Mouse (Mus musculus) cerebral cortex, adult 2 months (tissue): ENCODE data around the gene Golim4.

Source experiments
- WGBS: fragments of 180-500 bp; shearing (Covaris S2); methylation state at CpG from one replicate; pipeline ENCODE4 v1.1.7; 2018; 5-methylcytosine and 5-hydroxymethylcytosine counted together

Gene Golim4

DNA sequence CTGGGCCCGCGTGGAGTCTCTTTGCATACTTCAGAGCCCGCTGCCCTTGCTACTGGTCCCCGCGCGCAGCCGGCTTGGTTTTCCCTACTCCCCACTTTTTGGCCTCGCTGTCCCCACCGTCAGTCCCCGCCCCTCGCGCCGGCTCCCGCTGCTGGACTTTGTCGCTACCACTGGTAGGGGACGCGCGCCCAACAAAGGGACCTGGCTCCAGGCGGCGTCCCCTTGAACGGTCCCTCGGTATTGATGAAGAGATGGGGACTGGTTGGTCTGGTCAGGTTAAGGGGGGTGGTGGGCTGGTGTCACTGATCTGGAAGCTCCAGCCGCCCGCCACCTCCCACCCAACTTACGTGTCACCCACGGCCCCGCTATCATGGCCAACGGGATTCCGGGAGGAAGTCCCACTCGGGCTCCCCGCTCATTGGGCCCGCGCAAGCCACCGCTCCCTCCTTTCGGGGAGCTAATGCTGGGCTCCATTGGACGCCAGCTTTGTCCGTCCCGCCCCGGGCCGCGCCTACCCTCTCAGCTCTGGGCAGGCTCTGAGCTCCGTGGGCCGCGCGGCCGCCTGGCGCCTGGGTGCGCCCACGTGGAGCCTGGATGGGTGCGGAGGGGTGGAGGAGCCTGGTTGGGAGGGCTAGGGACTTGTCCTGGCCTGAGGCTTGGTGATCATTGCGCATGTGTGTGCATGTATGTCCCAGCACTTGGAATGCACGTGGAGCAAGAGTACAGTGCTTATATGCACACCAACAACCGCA, at the start of gene Golim4:
TSS of gene Golim4 (minus strand) at position 399 of the 752 bp plus-strand sequence.
- WGBS: under 1% methylated on average over 53 of the region's 53 CpGs

DNA sequence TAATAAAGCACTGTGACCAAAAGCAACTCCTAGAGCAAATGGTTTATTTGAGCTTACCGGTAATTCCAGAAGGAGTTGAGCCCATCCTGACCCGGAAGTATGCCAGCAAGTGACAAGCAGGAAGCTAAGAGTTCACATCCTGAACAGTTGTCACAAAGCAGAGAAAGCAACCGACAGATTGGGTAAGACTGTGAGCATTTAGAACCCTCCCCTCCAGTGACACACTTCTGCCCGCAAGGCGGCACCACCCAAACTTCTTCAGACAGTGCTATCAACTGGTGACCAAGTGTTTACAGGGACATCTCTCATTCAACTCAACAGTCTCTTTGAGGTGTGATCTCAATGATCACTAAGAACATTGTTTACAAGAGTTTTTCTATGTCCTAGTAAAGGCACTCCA, 48.9 kb upstream of the Golim4 start:
- WGBS: 80% methylated on average over 5 of the region's 5 CpGs

DNA sequence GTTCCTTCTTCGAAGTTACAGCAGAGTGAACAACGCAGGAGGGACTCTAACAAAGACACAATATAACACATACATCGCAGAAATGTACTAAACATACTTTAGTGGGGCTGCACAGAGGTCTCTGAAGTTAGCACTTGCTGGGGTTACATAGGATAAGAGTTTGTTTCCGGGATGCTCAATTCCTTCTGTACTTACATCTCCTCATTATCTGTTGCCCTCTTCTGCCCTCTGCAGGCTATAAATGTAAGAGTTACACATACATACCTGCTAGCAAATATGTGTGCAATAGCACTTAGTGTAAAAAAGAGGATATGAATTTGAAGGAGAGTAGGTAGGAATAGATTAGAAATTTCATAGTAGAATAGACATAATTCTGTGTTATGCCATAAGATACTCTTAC, 44.4 kb upstream of the Golim4 start:
- WGBS: 36% methylated on average over 4 of the region's 4 CpGs

DNA sequence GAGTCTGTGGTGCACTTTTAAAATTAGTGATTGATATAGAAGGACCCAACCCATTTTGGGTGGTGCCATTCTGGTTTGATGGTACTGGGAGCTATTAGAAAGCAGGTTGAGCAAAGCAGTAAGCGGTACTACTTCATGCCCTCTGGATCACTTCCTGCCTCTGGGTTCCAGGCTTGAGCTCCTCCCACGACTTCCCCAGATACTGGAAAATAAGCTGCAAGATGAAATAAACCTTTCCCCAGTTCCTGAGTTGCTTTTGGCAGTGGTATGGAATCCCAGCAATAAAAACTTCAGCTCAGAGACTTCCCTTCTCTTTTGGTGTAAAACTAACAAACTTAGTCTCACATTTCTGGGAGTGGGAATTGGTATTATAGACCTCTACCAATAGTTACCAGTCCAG, 43.7 kb upstream of the Golim4 start:
- WGBS: 65% methylated on average over 2 of the region's 2 CpGs

DNA sequence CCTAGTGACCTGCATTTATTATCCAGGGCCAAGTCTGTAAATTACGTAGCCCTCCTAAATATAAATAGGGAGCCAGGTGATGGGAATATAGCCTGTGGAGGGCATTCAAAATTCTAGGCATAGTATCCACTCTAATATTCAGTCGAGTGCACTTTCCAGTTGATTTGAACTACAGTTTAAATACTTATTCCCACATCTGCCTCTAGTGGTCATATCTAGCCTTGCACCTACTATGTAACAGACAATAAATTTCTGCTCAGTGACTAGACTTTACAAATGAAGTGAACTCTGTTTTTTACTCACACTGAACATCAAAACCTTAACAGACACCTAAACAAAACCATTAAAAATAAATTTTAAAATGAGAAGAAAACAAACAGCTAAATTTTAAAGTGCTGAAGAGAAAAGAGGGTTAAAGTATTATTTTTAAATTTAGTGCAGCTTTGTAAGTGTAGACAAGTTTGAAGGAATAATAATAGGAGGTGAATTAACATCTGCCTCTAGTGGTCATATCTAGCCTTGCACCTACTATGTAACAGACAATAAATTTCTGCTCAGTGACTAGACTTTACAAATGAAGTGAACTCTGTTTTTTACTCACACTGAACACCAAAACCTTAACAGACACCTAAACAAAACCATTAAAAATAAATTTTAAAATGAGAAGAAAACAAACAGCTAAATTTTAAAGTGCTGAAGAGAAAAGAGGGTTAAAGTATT, 24.4 kb upstream of the Golim4 start:
- WGBS: 71% methylated on average over 2 of the region's 2 CpGs

DNA sequence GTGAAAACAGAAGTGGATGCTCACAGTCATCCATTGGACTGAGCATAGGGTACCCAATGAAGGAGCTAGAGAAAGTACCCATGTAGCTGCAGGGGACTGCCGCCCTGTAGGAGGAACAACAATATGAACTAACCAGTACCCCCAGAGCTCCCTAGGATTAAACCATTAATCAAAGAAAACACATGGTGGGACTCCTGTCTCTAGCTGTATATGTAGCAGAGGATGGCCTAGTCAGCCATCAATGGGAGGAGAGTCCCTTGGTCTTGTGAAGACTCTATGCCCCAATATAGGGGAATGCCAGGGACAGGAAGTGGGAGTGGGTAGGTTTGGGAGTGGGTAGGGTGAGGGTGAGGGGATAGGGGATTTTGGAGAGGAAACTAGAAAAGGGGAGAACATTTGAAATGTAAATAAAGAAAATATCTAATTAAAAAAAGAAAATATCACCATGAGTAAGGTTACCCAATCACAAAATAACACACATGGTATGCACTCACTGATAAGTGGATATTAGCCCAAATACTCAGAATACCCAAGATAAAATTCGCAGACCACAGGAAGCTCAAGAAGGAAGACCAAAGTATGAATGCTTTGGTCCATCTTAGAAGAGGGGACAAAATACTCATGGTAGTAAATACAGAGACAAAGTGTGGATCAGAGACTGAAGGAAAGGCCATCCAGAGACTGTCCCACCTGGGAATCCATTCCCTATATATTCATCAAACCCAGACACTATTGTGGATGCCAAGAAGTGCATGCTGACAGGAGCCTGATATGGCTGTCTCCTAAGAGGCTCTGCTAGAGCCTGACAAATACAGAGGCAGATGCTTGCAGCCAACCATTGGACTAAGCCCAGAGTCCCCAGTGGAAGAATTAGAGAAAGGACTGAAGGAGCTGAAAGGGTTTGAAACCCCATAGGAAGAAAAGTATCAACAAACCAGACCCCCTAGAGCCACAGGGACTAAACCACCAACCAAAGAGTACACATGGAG, 6.3 kb upstream of the Golim4 start:
- 91% methylated on average over 2 of the region's 2 CpGs for WGBS

DNA sequence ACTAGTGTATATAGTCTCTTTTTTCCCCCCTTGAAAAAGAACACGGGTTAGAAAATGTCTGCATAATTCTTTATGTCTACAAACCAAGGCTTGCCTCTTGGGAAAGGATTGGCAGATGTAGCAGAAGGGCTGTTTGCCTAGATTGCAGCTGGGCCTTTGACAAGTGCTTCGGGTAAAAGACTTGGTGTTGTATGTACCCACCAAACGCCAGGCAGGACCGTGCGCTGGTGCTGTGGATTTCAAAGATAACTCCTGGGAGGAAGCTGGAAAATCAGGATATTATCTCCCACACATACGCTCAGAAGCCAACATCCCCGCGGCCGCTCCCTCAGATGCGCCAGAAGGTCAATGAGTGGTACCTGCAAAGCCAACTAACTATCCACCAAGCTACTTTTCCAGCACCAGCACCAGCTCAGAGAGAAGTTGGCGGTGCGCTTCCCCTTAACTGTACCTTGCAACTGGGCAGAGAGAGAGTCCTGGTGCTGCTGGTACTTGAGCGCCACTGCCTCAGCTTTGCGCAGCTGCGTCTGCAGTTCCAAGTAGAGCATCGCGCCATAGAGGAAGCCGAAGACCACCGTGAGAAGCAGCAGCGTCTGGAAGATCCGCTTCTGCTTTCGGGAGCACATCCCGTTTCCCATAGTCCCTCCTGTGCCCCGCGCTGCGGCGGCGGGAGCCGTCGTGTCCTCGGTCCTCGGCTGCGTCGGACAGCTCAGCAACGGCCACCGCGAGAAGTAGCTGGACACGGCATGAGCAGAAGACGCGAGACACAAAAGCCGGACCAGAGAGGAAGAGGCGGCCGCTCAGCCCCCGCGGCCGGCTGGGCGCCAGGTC, 873 bp downstream of the Golim4 start:
- 1% methylated on average over 47 of the region's 47 CpGs for WGBS

DNA sequence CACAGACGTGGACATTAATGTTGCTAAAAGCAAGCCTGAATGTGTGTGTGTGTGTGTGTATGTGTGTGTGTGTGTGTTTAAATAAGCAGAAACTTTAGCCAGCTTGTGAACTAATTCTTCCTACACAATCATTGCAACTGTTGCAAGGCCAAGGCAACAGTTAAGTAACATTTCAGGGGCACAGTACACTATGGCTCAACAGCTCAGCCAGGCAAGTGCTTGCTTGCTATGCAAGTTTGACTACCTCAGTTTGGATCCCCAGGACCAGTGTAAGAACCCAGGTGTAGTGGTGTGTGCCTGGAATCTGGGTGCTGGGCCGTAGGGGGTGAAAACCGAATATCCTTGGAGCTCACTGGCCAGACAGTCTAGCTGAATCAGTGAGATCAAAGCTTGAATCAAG, 2.6 kb downstream of the Golim4 start:
- 72% methylated on average over 3 of the region's 3 CpGs for WGBS

DNA sequence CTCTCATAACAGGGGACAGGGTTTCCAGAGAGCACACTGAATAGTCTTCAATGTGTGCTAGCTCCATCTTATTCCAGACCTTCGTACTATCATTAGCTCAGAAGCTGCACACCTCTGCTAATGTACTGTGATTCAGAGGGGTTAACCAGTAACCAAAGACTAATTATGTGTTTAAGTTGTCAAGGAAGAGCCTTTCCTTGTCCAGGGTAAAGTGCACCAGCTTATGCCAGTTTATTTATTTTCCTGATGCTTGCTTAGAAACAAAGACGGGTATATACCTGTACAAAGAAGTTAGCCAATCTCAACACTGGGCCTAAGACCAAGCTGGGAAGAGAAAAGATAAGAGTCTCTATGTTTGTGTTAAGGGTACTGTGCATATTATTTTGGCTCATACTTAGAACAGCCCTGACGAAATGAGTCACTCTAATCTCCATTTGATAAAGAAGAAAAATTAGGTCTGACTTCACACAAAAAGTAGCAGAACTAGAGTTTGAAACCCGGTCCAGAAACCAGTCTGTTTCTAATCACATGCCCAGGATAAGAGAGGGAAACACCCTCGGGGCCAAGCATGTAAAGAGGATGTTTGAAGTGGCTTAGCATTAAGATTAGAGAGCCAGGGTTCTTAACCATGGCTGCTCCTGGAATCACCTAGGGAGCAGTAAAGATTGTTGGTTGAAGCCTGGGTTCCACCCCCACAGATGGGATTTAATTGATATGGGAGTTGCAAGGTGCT, 4.3 kb downstream of the Golim4 start:
- WGBS: 64% methylated on average over 5 of the region's 5 CpGs

DNA sequence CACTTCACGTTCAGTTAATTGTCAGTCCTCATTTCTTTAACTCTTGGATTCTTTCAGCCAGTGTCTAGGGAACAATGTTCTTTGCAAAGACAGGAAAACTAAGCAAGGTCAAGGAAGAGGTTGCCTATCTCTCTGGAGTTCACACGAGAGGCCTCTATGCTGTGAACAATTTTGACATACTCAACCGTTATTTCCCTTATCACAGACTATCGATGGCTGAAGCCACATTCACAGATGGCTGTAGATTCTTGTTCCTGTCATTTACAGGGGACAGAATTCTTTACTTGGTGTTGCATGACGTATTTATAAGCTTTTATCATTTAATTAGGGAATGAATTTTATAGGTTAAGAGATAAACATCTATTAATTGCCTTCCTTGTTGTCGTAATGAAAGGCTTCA, 5.9 kb downstream of the Golim4 start:
- 86% methylated on average over 6 of the region's 6 CpGs for WGBS

DNA sequence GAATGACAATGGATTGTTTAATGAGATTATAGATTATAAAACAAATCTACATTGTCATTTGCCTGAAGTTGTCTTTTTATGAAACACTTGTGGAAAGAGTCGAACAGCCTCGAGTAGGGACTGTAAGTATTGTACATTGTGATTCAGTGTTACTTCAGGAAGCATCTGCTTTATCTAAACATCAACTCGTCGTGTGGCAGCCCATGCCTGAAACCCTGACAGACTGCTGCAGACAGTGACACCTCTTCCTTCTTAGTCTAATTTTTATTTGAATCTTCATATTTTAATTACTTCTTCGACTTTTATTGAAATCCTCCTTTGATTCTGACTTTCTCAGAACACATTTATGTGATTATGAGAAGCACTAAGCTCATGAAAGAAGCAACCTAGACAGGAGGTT, 7.4 kb downstream of the Golim4 start:
- WGBS: 79% methylated on average over 5 of the region's 5 CpGs

DNA sequence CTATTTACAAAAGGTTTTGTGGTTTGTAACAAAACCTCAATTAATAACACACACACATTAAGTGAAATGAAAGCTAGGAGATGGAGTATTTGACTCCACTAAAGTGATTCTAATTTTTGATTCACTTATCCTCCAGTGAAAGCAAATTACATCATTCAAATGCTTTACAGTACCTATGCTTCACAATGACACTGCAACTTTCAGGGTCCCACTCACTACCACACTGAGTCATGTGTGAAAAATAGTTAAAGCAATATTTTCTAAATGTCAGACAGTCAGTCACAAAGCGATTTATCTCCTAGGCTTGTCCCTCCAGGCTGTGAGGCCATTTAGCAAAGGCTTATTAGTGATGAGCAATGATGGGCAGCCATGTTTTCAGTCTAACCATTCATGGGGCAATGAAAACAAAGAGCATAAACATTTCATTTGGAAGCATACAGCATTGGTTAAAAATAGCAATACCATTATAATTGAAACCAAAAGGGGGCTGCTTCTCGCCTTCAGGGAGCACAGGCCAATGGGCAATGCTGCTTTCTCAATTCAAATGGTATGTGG, 8.1 kb downstream of the Golim4 start:
- WGBS: 67% methylated on average over 2 of the region's 2 CpGs

DNA sequence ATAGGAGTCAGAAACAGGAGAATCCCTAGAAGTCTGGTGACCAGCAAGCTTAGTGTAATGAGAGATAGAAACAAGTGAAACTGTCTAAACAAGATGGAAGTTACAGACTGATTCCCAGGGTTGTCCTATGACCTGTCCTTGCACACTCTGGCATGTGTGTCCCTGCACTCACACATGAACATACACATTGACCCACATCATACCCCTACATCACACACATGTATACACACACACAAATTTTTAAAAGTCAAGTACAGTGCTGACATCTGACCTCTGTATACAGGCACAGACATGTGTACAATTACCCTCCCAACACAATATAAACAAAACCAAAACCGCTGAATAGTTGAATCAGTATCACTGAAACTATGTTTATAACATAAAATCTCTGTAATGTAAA, 8.7 kb downstream of the Golim4 start:
- WGBS: 83% methylated on average over 1 of the region's 1 CpGs

DNA sequence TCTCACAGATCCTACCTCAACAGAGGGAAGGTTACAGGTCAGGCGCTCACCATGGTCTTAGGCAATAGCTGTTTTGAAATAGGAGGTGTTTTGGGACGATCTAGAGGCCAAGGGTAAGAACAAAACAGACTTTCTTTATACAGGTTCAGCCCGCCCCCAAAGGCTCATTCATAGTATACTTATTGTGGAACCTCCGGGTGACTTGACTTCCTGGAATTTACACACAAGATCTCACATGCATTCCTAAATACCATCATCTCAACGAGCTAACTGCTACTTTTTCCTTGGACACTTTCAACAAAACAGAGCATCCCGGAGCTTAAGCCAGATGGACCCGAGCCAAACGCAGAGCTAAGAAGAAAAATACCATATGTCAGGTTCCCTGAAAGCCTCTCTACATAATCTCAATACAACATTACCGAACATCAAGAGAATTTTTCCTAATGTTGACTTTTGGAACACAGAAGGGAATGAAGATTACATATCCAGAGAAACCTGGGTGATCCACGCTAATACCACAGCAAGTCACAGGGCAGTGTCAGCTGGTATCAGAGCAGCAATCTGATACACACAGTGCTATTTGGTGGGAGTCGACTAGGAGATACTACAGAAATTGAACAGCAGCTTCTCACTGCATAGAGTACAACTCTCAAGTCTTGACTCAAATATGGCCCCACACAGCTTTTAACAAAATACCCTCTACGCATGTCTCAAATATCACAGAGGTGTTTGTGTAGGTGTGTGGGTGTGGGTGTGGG, 14.3 kb downstream of the Golim4 start:
- 47% methylated on average over 12 of the region's 12 CpGs for WGBS

DNA sequence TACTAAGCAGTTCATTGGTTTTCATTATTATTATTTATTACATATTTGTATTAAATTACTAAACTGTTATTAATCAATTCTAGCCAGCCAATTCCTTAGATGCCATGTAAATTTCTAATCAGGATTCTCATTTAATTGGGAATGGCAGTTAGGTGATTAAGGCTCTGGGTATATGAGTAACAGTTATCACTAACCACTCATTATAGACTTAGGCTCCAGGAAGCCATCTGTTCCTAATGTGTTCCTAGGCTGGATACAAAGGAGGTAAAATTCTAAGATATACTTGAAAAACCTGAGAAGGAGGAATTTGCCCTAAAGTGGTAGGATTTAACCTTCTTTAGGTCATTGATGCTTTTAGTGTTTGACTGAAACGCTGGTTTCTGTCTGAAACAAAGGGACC, 14.9 kb downstream of the Golim4 start:
- 76% methylated on average over 1 of the region's 1 CpGs for WGBS

DNA sequence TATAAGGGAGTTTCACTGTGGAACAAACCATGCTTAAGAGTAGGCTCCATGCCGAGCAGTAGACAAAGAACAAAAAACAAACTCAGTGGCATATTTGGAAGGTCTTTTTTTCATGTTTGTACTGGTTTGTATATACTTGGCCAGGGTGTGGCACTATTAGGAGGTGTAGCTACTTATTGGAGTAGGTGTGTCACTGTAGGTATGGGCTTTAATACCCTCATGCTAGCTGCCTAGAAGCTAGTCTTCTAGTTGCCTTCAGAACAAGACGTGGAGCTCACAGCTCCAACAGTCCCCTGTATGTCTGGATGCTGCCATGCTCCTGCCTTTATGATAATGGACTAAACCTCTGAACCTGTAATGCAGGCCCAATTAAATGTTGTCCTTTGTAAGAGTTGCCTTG, 20.6 kb downstream of the Golim4 start:
- WGBS: 83% methylated on average over 2 of the region's 2 CpGs

DNA sequence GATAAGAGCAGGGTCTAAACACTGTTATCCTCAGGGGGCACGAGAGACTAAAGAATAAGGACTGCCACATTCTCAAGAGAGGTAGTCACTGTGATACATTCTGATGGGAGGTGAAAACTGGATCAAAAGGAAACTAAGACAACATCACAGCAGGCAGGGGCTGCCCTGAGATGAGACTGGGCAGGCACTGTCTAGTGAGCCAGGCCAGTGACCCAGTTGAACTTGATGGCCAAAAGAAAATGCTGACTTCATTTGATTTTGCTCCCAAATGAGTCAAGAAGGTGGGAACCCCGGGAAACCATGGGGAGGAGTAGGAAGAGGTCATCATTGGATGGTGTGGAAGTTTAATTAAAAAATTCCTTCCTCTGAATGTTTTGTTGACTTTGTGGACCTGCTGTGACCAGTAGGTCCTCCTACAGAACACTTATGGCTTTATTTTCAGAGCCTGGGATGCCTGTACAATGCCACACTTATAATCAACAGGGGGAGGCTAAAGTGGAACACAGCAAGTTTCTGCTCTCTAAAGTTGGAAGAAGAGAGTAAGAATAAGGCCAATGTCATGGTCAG, 26.0 kb downstream of the Golim4 start:
- 76% methylated on average over 2 of the region's 2 CpGs for WGBS

DNA sequence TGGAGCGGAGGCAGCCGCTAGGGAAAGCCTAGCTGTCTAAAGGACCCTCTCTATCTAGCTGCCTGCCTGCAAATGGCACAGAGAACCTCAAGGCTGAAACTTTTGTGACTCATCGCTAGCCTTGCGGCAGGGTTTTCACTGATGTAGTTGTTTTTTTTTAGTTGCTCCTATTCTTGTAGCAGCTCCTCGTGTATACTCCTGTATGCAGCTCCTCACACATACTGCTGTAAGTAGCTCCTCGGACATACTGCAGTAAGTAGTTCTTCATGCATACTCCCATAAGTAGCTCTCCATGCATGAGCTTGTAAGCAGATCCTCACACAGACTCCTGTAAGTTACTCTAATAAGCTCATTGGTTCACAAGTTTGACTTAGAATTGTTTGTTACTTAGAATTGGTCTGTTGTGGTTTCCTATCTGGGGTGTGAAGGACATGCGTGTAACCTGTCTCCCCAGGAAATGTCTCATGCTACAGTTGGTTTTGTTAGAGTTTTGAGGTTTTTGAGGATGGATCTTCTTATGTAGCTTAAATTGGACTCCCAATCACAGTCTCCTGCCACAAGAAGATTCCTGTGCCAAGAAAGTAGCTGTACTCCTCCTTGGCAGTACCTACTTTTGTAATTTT, 26.7 kb downstream of the Golim4 start:
- WGBS: 56% methylated on average over 7 of the region's 7 CpGs

DNA sequence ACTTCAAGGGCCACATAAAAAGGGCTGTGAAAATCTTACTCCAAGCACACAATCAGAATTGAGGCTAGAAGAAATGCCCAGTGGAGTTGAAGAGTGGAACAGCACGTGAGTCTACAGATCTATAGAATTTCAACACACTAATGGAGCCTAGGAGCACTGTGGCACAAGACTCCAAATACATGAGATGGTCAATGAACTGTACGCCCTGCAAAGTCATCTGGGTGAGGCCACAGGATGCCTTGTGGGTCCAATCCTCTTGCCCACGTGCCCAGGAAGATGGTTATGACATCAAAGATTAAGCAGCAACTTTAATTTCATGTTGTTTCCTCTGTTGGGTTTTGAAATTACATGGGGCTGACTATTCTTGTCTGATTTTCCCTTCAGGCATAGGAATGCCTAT, 30.4 kb downstream of the Golim4 start:
- 73% methylated on average over 3 of the region's 3 CpGs for WGBS
